Comparison of ENCODE assay signal across 8 mouse cellular contexts in genomic region chr17:24632167-24632812, GRCm38 (mm10). TPM values are rescaled to one million over a fixed set of nuclear protein-coding genes. Genes with fewer than 3 reads are reported as not detected.
DNase-seq lines count a peak whose midpoint lies in the region; ATAC-seq and TF ChIP-seq lines count a peak whose summit lies in the region.

Tsc2 (minus strand) TSS chr17:24632630.
Nthl1 (plus strand) TSS chr17:24632680.

- ATAC-seq in heart, embryonic 13.5 days (ENCODE audit: extremely low read depth, insufficient number of reproducible peaks, low FRiP score, low TSS enrichment) = 0 out of 2 replicates have a peak, but pooled peaks have one; percentile 32
- ATAC-seq in kidney, postnatal 0 days (replicated peaks; ENCODE audit: low FRiP score, low read depth) = peak; percentile 78
- ATAC-seq in liver, embryonic 11.5 days (replicated peaks; ENCODE audit: low FRiP score) = peak; percentile 83

- no peak for TF ChIP-seq CTCF in kidney, postnatal 0 days (IDR thresholded peaks at IDR 0.05; ENCODE audit: low read depth)

- no peaks in the 10 kb centered on the region for H3K9me3 ChIP-seq in heart, embryonic 13.5 days
- no peaks in the 10 kb centered on the region for H3K9me3 ChIP-seq in kidney, postnatal 0 days (replicated peaks; ENCODE audit: low read length)
- no peaks in the 10 kb centered on the region for H3K9me3 ChIP-seq in liver, embryonic 11.5 days (ENCODE audit: control insufficient read depth, low read length)

- peak; percentile 73 to 79 for DNase-seq in CD8-positive naive resting alpha-beta T cell, adult 2 months (ENCODE audit: low read depth in 2 of 2, low spot score in 2 of 2)
- DNase-seq in c-Kit-negative CD71-positive TER-119-positive erythroid progenitor cells, embryonic 14.5 days (ENCODE audit: low read depth, low spot score) = peak; percentile 39
- DNase-seq in fibroblast of lung, adult 2 months (ENCODE audit: low read depth) = peak; percentile 52
- DNase-seq in kidney, postnatal 0 days (ENCODE audit: low spot score) = peak; percentile 93
- DNase-seq in liver, embryonic 11.5 days (ENCODE audit: low spot score) = peak; percentile 92
- peak; percentile 82 for DNase-seq in naive thymus-derived CD4-positive, alpha-beta T cell, adult 2 months (ENCODE audit: low read depth)
- peak; percentile 79 for DNase-seq in splenic B cell, adult 2 months (ENCODE audit: low read depth, low spot score)

- H3K4me3 ChIP-seq in heart, embryonic 13.5 days = peak within 1 kb of the TSS; percentile 68
- H3K4me3 ChIP-seq in kidney, postnatal 0 days (replicated peaks; ENCODE audit: low read depth, low read length) = peak within 1 kb of the TSS; percentile 72
- peak within 1 kb of the TSS; percentile 81 for H3K4me3 ChIP-seq in liver, embryonic 11.5 days (ENCODE audit: low read depth, low read length)

- peak within 1 kb of the TSS; percentile 96 for H3K4me2 ChIP-seq in heart, embryonic 13.5 days
- H3K4me2 ChIP-seq in kidney, postnatal 0 days (ENCODE audit: low read length) = peak within 1 kb of the TSS; percentile 77
- peak within 1 kb of the TSS; percentile 94 for H3K4me2 ChIP-seq in liver, embryonic 11.5 days

- H3K27me3 ChIP-seq in heart, embryonic 13.5 days (replicated peaks) = peaks cover 27% of the 10 kb centered on the region
- H3K27me3 ChIP-seq in kidney, postnatal 0 days (ENCODE audit: insufficient read depth, low read length) = no peaks in the 10 kb centered on the region
- no peaks in the 10 kb centered on the region for H3K27me3 ChIP-seq in liver, embryonic 11.5 days (replicated peaks; ENCODE audit: control insufficient read depth, insufficient read depth, low read length)
- no peaks in the 10 kb centered on the region for H3K27me3 ChIP-seq in splenic B cell, adult 2 months (ENCODE audit: control insufficient read depth, insufficient read depth, low read length, poor library complexity, severe bottlenecking)

- WGBS in heart, embryonic 13.5 days = 1% methylated on average over 51 of the region's 51 CpGs
- under 1% methylated on average over 51 of the region's 51 CpGs for WGBS in kidney, postnatal 0 days
- 1% methylated on average over 51 of the region's 51 CpGs for WGBS in liver, embryonic 11.5 days

- peaks cover 38% of the 10 kb centered on the region for H3K36me3 ChIP-seq in heart, embryonic 13.5 days
- H3K36me3 ChIP-seq in kidney, postnatal 0 days (ENCODE audit: insufficient read depth, low read length) = peaks cover 14% of the 10 kb centered on the region
- peaks cover 18% of the 10 kb centered on the region for H3K36me3 ChIP-seq in liver, embryonic 11.5 days (ENCODE audit: control insufficient read depth, insufficient read depth, low read length)
- no peaks in the 10 kb centered on the region for H3K36me3 ChIP-seq in splenic B cell, adult 2 months (ENCODE audit: control insufficient read depth, insufficient read depth, low read length, poor library complexity, severe bottlenecking)

- peak within 1 kb of the TSS; percentile 92 for H3K27ac ChIP-seq in heart, embryonic 13.5 days (replicated peaks)
- H3K27ac ChIP-seq in kidney, postnatal 0 days = peak within 1 kb of the TSS; percentile 94
- H3K27ac ChIP-seq in liver, embryonic 11.5 days (ENCODE audit: low read depth, low read length) = peak within 1 kb of the TSS; percentile 69

- H3K9ac ChIP-seq in heart, embryonic 13.5 days = peak within 1 kb of the TSS; percentile 86
- peak within 1 kb of the TSS; percentile 70 for H3K9ac ChIP-seq in kidney, postnatal 0 days (ENCODE audit: low read depth, low read length)
- peak within 1 kb of the TSS; percentile 88 for H3K9ac ChIP-seq in liver, embryonic 11.5 days (ENCODE audit: low read depth, low read length)

- peaks cover 46% of the 10 kb centered on the region for H3K4me1 ChIP-seq in heart, embryonic 13.5 days
- H3K4me1 ChIP-seq in kidney, postnatal 0 days (replicated peaks; ENCODE audit: insufficient read depth, low read length) = peaks cover 12% of the 10 kb centered on the region
- H3K4me1 ChIP-seq in liver, embryonic 11.5 days (replicated peaks; ENCODE audit: control insufficient read depth, insufficient read depth, low read length) = peaks cover 16% of the 10 kb centered on the region

RNA-seq across cellular contexts. Expression of gene Tsc2, which starts in this region (rescaled TPM):
- 43.4 and 47.9 TPM in 2 replicates for polyA plus RNA-seq in heart, embryonic 13.5 days (2015; fragmentation: Nextera tagmentation; extraction: Ambion mirVana)
- 36.4 and 42.4 TPM in 2 replicates for polyA plus RNA-seq in kidney, postnatal 0 days (2015; fragmentation: Nextera tagmentation; extraction: Ambion mirVana)
- 53.5 and 55.2 TPM in 2 replicates for polyA plus RNA-seq in liver, embryonic 11.5 days (2014; fragmentation: Nextera tagmentation; extraction: Ambion mirVana)

RNA-seq across cellular contexts. Expression of gene Nthl1, which starts in this region (rescaled TPM):
- 9.6 and 9.8 TPM in 2 replicates for polyA plus RNA-seq in heart, embryonic 13.5 days (2015; fragmentation: Nextera tagmentation; extraction: Ambion mirVana)
- polyA plus RNA-seq in kidney, postnatal 0 days (2015; fragmentation: Nextera tagmentation; extraction: Ambion mirVana) = 13.4 and 14.9 TPM in 2 replicates
- 21.0 and 23.7 TPM in 2 replicates for polyA plus RNA-seq in liver, embryonic 11.5 days (2014; fragmentation: Nextera tagmentation; extraction: Ambion mirVana)

Comparison
In these comparisons a context has a peak if more than half of its experiments do, and no peak if none do; other contexts are left out.
1. Peak in every context shown above with its lines: DNase-seq, ATAC-seq, H3K4me3 ChIP-seq and H3K27ac ChIP-seq.
2. DNase-seq: peak in every context shown above with its lines; median percentile 93 in kidney, postnatal 0 days; 92 in liver, embryonic 11.5 days; 82 in naive thymus-derived CD4-positive, alpha-beta T cell, adult 2 months; 79 in splenic B cell, adult 2 months; 76 in CD8-positive naive resting alpha-beta T cell, adult 2 months; 52 in fibroblast of lung, adult 2 months; 39 in c-Kit-negative CD71-positive TER-119-positive erythroid progenitor cells, embryonic 14.5 days.
3. ATAC-seq: peak in every context shown above with its lines; median percentile 83 in liver, embryonic 11.5 days; 78 in kidney, postnatal 0 days; 32 in heart, embryonic 13.5 days.